Mouse (Mus musculus) induced T-regulatory cell, adult 2 months (primary cell): Measurements from ENCODE around the gene Mms22l.
"Not testable (repeated sequence)": the region's sequence is repeated elsewhere in the genome, so short reads cannot be mapped to it uniquely, and the experiment has no call there.

Experiments
- DNase-seq: peaks from one replicate; pipeline ENCODE4 v3.0.0-alpha.2; 2012; ENCODE audit warnings: low read depth

Gene Mms22l

DNA sequence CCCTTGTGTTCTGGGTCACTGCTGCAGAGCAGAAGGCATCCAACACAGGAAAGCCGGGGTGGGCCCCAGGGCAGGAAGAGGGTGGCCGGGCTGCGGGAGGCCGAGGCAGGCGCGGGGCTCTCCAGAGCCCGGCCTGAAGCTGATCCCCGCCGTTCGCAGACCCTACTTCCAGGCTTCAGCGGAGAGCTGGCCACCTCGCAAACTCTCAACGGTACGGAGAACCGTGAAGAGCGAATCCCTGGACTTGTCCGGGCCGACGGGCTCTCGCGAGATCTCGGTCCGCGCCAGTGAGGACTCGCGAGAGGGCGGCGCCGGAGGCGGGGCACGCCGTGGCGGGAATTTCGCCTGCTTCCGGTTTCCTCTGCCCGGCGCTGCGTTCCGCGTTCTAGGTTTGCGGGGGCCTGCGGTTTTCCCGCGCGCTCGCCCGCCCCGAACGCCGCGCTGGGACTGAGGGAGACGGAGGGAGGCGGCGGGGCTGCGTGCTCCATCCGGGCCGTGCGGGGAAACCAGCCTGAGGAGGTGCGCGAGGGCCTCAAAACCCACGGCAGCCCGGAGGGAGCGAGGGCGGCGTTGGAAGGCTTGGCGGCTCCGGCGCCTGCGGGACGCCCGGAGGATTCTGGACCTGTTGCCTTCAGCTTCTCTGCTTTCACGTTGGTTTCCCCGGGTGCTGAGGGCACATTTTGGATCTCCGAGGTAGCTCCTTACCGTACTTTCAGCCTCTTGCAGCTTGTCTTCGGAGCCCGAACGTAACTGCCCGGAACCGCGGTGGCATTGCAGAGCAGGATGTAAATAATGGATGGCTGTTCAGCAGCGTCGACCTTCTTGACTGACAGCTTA lies at the start of gene Mms22l:
Mms22l (plus strand) TSS at position 336 of the 837 bp plus-strand sequence.
- DNase-seq: peak; percentile 95

DNA sequence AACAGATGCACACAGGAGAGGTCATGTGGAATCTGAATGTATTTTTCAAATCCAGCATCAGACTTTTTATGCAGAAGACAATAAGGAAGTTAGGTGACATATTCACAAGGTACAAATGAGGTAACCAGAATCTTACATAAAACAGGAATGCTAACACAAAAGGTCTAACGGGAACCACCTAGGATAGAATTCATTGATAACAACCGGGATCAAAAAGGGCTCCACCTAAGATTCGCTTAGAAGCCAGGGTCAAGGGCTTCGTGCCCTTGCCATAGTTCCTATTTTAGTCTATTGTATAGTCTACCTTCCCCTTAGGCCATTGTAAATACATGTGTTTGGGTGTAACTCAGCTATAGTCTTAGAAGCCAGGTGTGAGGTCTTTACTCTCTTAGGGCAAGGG lies 12.2 kb upstream of the Mms22l start:
- DNase-seq: not testable (repeated sequence)

GRCm38 (mm10) chr4:24496953-24497319 lies 685 bp downstream of the Mms22l start:
- DNase-seq: no peak

DNA sequence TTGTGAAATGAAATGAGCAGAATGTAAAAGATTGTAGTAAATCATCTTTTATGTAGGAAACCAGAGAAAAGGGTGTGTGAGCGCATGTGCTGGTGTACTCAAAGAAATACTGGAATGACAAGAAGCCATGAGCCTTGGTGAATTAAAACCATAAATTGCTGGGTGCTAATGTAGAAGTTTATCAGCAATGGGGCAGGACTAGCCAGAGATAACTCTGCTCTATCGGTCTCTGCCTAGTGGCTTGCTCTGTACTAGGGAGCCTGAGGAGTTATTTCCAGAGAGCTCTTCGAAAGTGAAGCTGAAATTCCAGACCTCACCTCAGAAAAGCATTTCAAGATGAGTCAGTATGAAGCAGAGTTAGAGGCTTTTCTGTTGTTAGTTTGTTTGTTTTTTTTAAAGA lies 12.9 kb downstream of the Mms22l start:
- DNase-seq: no peak

- DNase-seq: peak; percentile 25
These were observed 40.7 kb downstream of the Mms22l start for GRCm38 (mm10) chr4:24536989-24537388.

DNA sequence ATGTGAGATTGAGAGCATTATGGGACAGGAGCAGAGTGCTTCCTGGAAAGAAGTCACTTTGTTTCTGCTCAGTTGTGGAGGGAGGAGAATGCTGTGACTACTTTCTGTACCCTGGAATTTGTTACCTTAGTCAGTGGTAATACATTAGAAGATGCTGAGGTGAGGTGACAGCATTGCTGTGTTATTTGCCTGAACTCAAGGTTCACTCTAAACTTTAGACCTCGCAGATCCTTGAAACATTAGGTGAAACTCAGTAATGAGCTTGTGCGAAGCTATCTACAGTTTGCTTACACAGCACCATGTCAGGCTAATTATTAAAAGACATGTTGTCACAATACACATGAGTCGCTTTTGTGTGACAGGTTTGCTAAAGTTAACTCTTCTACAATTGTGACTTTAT lies 47.2 kb downstream of the Mms22l start:
- DNase-seq: no peak

- DNase-seq: no peak
These were observed 48.5 kb downstream of the Mms22l start for GRCm38 (mm10) chr4:24544677-24545151.

DNA sequence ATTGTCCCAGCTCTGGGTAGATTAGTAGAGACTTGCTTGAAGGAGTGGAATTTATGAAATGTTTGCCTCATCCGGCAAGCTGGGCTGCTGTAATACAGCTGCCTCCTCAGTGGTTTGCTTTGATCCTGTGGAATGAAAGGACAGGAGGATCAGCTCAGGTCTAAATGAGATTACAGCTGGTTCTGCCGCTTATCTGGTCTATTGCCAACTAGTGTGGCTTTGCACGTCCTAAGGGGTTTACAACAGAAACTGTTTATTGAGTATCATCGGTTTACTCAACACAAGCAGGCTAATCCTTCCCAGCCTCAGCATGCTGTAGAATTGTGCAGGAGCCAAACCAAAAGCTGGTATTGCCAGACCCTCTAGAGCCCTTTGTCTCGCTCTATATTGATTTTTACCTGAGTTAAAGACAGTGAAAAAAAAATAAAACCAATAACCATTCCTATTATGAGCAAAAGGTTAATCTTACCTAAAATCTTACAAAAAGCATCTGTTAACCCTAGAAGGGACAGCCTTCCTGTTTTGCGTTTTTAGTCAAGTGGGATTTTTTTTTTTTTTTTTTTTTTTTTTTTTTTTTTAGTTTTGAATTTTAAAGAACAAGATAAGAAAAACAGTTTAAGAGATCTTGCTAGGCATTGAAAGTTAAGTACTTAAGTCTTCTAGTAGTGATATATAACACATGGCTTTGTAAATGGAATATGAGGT lies 60.0 kb downstream of the Mms22l start:
- DNase-seq: no peak

- no peak for DNase-seq
These were observed 60.9 kb downstream of the Mms22l start for GRCm38 (mm10) chr4:24557149-24557548.

- no peak for DNase-seq
These were observed 71.8 kb downstream of the Mms22l start for GRCm38 (mm10) chr4:24568026-24568425.

DNA sequence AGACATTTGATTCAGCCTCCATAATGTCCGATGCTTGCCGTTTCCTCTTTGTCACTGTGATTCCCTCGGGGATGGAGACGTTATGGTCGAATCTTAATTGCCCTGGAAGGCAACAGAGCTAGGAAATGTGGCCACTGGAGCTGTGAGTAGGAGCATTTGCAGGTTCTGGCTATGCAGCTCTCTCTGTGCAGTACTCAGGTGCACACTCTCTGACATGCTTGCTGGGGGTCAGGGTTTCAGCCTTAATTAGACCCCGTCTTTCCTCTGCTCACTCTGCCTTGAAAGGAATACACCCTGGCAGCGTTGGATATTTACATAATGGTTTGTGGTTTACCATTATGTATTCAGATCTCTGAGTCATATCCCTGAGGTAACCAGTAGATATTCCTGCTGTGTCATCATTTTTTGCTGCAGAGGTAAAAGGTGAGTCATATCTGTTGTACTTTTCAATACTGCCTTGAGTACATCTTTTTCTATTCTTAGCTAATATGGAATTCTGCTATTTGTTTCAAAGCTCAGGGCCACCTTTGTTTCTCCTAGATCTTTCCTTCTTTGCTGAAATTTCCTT lies 72.8 kb downstream of the Mms22l start:
- DNase-seq: peak; percentile 52

DNA sequence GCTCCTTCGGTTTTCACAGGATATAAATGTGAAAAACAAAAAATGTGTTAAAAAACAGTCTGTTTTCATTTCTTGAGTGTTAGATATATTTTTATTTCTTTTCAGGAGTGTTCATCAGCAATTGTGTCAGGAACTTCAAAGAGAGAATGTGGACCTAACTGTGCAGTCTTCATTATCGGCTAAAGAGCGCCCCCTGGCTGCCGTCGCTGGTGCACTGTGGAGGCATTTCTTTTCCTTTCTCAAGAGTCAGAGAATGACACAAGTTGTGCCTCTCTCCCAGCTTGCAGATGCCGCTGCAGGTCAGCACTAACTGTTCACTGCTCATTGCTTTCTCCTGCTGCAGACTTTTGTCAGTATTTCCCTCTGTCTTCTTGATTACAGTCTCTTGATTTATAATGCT lies 78.0 kb downstream of the Mms22l start:
- DNase-seq: peak; percentile 81

DNA sequence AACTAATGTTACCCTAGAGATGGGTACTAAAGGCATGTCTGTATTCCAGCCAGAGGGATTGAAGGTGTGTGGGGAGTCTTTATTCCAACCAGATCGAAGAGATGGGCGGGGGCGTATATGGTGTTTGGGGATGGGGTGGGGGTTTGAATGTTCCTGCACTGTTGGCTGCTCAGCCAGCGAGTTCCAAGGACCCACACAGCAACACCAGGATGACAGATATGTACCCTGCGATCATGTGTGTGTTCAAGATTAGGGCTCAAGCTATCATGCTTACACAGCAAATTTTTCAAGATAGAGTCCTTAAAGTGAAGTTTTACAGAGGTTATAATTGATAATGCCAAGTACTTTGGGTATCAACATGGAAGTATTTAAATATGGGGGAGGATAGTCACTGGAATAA lies 81.3 kb downstream of the Mms22l start:
- no peak for DNase-seq

DNA sequence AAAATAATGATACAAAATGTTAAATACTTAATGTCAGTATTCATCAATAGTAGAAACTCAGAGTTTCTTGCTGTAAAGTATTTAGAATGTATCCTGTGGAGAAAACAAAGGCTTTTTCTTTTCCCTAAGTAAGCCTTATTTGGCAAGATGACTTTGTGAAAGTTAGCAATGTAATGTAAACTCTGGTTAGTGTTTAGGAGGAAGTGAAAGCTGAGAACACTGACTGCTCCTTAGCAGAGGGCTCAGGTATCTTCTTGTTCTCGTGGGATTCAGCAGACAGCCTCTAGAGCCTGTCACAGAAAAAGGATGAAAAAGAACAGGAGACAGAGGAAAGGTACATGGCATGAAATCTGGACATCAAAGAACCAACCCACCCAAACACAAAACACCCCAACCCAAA lies 86.0 kb downstream of the Mms22l start:
- no peak for DNase-seq

- no peak for DNase-seq
These were observed 87.7 kb downstream of the Mms22l start for GRCm38 (mm10) chr4:24583997-24584396.

GRCm38 (mm10) chr4:24594824-24595223 lies 98.6 kb downstream of the Mms22l start:
- no peak for DNase-seq

GRCm38 (mm10) chr4:24596942-24597611 lies 100.8 kb downstream of the Mms22l start:
- no peak for DNase-seq

GRCm38 (mm10) chr4:24598637-24599036 lies 102.4 kb downstream of the Mms22l start:
- no peak for DNase-seq

- no peak for DNase-seq
These were observed 105.5 kb downstream of the Mms22l start for GRCm38 (mm10) chr4:24601711-24602110.

- DNase-seq: no peak
These were observed 112.8 kb downstream of the Mms22l start for GRCm38 (mm10) chr4:24609085-24609484.

GRCm38 (mm10) chr4:24609564-24609963 lies 113.3 kb downstream of the Mms22l start:
- no peak for DNase-seq

DNA sequence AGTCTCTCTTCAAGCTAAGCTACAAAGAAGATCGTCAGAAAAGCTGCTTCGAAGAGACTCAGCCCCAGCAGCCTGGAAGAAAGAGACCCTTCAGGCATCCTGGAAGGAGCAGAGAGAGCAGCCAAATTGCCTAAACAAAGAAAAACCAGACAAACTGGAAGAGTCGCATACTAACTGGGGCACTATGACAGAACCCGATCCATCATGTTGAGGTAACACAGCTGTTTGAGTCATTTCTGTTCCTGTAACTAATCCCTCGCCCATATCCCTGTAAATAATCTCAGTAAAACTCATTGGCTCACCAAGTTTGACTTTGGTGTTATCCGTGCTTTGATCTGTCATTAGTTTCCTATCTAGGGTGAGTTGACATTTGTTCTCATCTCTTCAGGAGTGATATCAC lies 123.8 kb downstream of the Mms22l start:
- no peak for DNase-seq
